Mouse (Mus musculus) kidney, adult 2 months (tissue): ENCODE measurements around the gene Tenm4. TPM values are rescaled to one million over a fixed set of nuclear protein-coding genes. Genes with fewer than 3 reads are reported as not detected.
A peak's percentile ranks its signal among the peaks of the same experiment; 100 is the strongest.
"Not testable (repeated sequence)": the region's sequence is repeated elsewhere in the genome, so short reads cannot be mapped to it uniquely, and the experiment has no call there.

ENCODE experiments used
- DNase-seq: peaks from one replicate; pipeline ENCODE4 v3.0.0; 2021
- H3K27ac ChIP-seq: fragments of 200-500 bp; 2 replicates; pipeline ENCODE4 v1.5.1; 2012; ENCODE audit warnings: low read depth, low read length, control low read depth, inconsistent platforms; ENCODE audit not compliant: insufficient read depth
- H3K27me3 ChIP-seq: fragments of 200-500 bp; replicated peaks from 2 replicates; pipeline ENCODE4 v1.6.1; 2012; ENCODE audit warnings: mild to moderate bottlenecking, moderate library complexity, low read length, inconsistent platforms; ENCODE audit not compliant: control insufficient read depth, insufficient read depth
- H3K36me3 ChIP-seq: fragments of 200-500 bp; 2 replicates; pipeline ENCODE4 v1.6.1; 2012; ENCODE audit warnings: mild to moderate bottlenecking, moderate library complexity, low read length, inconsistent platforms; ENCODE audit not compliant: control insufficient read depth, insufficient read depth
- H3K4me1 ChIP-seq: fragments of 200-500 bp; 2 replicates; pipeline ENCODE4 v1.6.1; 2011; ENCODE audit warnings: low read length; ENCODE audit not compliant: control insufficient read depth, insufficient read depth
- H3K4me3 ChIP-seq: fragments of 200-500 bp; 2 replicates; pipeline ENCODE4 v1.5.1; 2011; ENCODE audit warnings: mild to moderate bottlenecking, low read depth, low read length, control low read depth; ENCODE audit not compliant: insufficient read depth
- CTCF ChIP-seq: fragments of 200-500 bp; conservative IDR thresholded peaks from 2 replicates; pipeline ENCODE4 v1.5.1; 2011; ENCODE audit warnings: low read depth, mild to moderate bottlenecking, control low read depth, low read length, moderate library complexity, mixed read lengths; ENCODE audit not compliant: insufficient read depth, insufficient read length
- POLR2A ChIP-seq: fragments of 200-500 bp; IDR thresholded peaks from one replicate; pipeline ENCODE4 v1.6.1; 2011; ENCODE audit warnings: low read depth, low read length, control low read depth
- WGBS: fragments of 180-500 bp; shearing (Covaris S2); methylation state at CpG from one replicate; pipeline ENCODE4 v1.1.7; 2018; 5-methylcytosine and 5-hydroxymethylcytosine counted together
- polyA plus RNA-seq: library from polyadenylated mRNA; depleted of rRNA; stranded (reverse); fragments of >200 nt; gene quantifications from 2 replicates; pipeline ENCODE4 v1.2.3, GENCODE M21; 2012

Gene Tenm4
- polyA plus RNA-seq, 1 experiment = 3.3 TPM

DNA sequence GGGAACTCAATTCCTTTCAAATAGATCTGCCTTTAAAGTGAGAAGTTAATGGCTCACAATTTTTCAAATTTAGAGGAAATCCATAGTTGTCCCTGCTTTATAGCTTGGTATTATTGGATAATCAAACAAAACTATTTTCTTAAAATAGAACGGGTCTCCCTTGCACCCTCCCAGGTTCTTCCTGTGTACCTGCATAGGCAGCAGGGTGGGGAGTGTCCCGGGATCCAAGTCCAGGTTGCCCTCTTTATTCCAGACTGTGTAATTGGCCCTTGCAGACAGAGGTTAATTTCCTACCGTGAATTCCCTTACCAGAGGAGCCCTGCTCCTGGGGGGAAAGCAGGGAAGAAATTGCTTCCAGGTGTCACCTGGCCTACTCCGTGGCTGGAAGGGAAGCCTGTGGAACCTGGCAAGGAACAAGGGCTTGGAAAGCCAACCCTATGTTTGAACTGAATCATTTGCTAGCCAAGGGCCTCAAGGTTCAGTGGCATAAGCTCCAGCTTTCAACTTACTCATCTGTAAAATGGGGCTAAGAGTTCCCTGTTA lies 449.0 kb downstream of the Tenm4 start:
- Histone ChIP-seq H3K27ac (no peak overlapping the region), H3K36me3 (no peaks in the 10 kb centered on the region), H3K4me3 (no peak overlapping the region), H3K4me1 (no peaks in the 10 kb centered on the region), H3K27me3 (no peaks in the 10 kb centered on the region)
- TF ChIP-seq POLR2A = no peak
- no peak for TF ChIP-seq CTCF
- no peak for DNase-seq
- WGBS = 57% methylated on average over 4 of the region's 4 CpGs

DNA sequence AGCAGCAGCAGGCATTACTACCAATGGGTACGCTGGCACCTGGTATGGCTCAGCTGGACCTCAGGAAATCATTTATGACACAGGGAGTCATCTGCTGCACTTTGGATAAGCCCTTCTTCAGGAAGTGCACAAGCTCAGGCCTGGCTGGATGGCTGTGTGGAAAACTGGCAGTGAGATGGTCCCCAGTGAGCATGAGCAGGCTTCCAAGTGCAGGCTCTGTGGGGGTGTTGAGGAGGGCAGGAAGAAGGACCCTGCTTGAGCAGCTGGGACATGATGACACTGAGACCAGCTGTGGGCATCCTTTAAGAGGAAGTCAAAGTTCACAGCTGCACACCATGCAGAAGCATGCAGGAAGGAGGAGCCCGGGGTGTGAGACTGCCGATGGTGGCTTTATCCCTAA lies 455.3 kb downstream of the Tenm4 start:
- Histone ChIP-seq H3K4me1 (no peaks in the 10 kb centered on the region), H3K36me3 (no peaks in the 10 kb centered on the region), H3K27ac (no peak overlapping the region), H3K27me3 (no peaks in the 10 kb centered on the region), H3K4me3 (no peak overlapping the region)
- 66% methylated on average over 3 of the region's 3 CpGs for WGBS
- DNase-seq = no peak
- no peak for TF ChIP-seq CTCF
- TF ChIP-seq POLR2A = no peak

DNA sequence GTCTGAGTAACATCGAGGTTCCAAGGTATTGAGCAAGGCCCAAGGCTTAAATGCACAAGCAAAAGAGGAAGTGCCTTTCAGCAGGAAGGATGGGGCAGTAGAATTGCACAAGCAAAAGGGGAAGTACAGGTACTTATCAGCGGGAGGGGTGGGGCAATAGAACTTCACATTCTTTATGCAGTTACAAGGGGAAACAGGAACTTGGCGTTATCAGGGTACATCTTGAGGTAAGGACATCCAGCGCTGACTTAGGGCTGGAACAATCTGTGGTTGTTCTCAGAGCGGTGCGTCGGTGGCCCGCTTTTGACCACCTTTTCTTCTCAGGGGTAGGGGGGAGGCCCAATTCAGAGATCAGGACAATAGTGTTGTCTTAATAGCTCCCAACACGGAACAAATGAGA lies 459.5 kb downstream of the Tenm4 start:
- H3K4me1 ChIP-seq, H3K36me3 ChIP-seq, H3K27me3 ChIP-seq, DNase-seq, H3K27ac ChIP-seq, H3K4me3 ChIP-seq: not testable (repeated sequence)
- WGBS = 96% methylated on average over 9 of the region's 9 CpGs

DNA sequence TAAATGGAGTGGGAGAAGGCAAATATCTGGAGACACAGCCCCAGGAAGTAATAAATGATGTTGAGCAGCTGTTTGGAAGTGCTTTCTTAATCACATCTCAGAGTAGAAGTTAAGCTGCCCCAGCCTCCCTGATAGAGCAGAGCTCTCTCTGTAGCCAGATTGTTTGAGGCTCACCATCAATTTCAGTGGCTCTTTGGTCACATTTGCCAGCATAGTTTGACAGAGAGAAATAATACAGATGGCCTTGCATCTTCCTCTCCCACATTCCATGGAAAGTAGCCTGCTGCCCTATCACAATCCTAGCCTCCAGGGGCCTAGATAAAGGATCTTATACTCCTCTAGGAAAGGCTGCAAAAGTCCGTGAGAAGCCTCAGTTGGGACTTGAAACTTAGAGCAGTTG lies 462.0 kb downstream of the Tenm4 start:
- peak; percentile 29 for DNase-seq
- 0 out of 2 replicates have a peak overlapping the region, but pooled peaks have one; percentile 24 for H3K27ac ChIP-seq
- TF ChIP-seq POLR2A = no peak
- no peak for TF ChIP-seq CTCF
- no peaks in the 10 kb centered on the region for H3K36me3 ChIP-seq
- WGBS = 67% methylated on average over 1 of the region's 1 CpGs
- no peak overlapping the region for H3K4me3 ChIP-seq
- H3K4me1 ChIP-seq = no peaks in the 10 kb centered on the region
- no peaks in the 10 kb centered on the region for H3K27me3 ChIP-seq

DNA sequence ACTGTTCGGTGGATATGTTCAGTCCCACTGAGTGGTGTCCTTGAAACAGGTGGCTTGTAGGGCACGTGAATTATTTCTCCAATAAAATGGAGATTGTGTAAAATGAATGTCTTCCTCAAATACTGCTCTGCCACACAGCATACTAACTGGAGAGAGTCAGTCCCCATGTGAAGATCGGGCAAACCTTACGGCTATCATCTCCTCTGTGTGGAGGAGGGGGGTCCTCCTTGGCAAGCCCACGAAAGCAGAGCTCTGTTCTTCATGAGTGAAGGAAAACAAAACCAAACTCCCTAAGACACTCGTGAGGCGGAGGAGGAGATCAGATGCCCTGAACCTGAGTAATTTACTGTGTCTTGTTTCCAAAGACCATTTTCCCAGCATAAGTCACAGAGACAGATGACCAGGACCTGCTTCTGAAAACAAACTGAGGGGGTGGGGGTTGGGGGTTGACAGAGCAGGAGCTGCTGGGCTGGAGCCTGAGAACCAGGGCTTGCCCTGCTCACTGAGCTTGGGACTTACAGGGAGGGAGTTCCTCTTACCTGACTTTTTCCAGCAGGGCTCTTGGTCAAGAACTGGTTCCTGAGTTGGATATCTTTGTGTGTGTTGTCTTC lies 464.9 kb downstream of the Tenm4 start:
- no peak overlapping the region for H3K4me3 ChIP-seq
- no peaks in the 10 kb centered on the region for H3K4me1 ChIP-seq
- DNase-seq = no peak
- H3K36me3 ChIP-seq = no peaks in the 10 kb centered on the region
- no peak overlapping the region for H3K27ac ChIP-seq
- 46% methylated on average over 7 of the region's 7 CpGs for WGBS
- TF ChIP-seq POLR2A = no peak
- no peak for TF ChIP-seq CTCF
- no peaks in the 10 kb centered on the region for H3K27me3 ChIP-seq

DNA sequence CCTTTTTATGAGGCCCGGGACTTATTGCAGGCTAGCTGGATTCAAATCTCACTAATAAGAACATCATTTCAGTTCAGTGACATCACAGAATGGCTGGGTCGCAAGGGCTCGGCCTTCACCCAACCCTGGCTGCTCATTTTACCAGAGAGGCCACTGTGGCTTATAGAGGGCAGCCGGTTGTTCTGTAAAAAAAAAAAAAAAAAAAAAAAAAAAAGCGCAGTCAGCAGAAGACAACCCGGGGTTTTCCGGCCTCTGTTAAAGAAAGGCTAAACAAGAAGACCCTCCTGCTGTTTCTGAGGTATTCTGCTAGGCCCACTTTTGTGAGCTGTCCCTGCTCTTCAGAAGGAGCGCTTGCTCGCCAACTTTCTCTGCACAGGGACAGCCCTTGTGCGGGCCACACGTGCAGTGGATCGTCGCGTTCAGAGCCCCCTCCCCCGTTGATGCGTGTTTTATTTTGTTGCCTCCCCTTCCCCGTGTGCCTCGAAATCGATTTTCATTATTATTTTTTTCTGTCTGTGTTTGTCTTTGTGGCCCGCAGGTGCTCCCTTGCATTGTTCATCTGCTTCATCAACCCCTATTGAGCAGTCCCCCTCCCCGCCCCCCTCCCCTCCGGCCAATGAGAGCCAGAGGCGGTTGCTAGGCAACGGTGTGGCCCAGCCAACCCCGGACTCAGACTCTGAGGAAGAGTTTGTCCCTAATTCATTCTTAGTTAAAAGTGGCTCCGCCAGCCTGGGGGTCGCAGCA lies 472.6 kb downstream of the Tenm4 start:
- peak; percentile 15 for DNase-seq
- H3K4me3 ChIP-seq = no peak overlapping the region
- 8% methylated on average over 27 of the region's 27 CpGs for WGBS

DNA sequence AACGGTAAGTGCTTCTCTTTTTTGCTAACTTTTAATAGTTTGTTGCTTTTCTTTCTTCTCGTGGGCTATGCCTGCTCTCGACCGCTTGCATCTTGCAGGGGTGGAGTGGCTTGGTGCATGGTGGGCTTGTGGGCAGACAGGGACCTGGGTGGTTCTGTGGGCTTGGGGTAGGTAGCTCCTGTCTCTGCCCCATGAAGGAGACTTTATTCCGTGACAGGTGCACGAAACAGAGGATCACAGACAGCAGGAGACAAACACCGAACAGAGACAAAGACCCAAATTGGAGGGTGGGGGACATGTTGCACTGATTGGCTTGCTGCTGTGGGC lies 473.1 kb downstream of the Tenm4 start:
- H3K4me3 ChIP-seq = no peak overlapping the region
- WGBS = 22% methylated on average over 7 of the region's 7 CpGs
- no peak overlapping the region for H3K27ac ChIP-seq
- no peak for DNase-seq
- H3K36me3 ChIP-seq = no peaks in the 10 kb centered on the region
- no peaks in the 10 kb centered on the region for H3K4me1 ChIP-seq
- no peaks in the 10 kb centered on the region for H3K27me3 ChIP-seq
- no peak for TF ChIP-seq POLR2A
- no peak for TF ChIP-seq CTCF

More for the DNA sequence above, 472.6 kb downstream of the Tenm4 start:
- Histone ChIP-seq H3K27me3 (no peaks in the 10 kb centered on the region), H3K27ac (no peak overlapping the region), H3K4me1 (no peaks in the 10 kb centered on the region), H3K36me3 (no peaks in the 10 kb centered on the region)
- TF ChIP-seq POLR2A (no peak), CTCF (no peak)
